Mouse (Mus musculus) spleen, postnatal 36 days (tissue): Measurements from ENCODE around the gene Gm8879.
"Not testable (repeated sequence)": the region's sequence is repeated elsewhere in the genome, so short reads cannot be mapped to it uniquely, and the experiment has no call there.

Experiments used
- DNase-seq, 2 experiments: peaks; one replicate each; pipeline ENCODE4 v3.0.0; 2022; ENCODE audit warnings: low spot score in 2 of 2, mixed read lengths in 1 of 2

Gene Gm8879

DNA sequence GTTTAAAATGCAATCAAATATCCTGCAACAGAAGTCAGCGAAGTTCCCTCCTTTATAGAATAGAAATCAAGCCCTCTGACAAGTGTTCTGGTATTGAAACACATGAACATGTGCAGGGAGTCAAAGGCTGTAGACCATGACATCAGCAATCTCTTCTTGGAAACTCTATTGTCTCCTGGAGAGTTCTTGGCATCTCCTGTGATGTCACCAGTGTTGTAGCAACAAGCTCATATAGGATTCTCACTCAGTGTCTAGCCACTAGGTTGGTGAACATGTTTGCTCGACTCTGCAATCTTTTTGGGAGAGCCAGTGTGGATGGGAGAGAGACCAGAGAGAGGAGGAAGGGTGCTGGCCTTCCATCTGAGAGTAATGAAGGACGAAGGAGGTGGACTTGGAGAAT, at the start of gene Gm8879:
Gene Gm8879, plus strand, starts transcription at position 301 of the 400 bp plus-strand sequence.
- DNase-seq = not testable (repeated sequence)

DNA sequence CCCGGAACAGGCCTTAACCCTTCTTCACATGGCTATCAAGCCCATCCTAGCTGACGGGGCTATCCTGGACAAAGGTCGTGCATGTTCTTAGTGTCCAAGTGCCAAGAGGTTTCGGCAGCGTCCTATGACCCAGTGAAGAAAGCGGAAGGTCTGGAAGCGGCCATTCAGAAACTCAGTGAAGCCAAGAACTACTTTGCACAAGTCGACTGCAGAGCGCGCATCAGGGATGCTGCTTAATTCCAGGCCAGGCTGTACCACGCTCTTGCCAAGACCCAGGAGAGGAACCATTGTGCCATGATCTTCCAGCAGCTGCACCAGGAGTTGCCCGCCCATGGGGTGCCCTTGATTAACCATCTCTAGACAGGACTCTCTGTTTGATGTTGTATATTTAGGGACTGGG, 10.6 kb downstream of the Gm8879 start:
- DNase-seq = peak in 1 of 2 experiments; percentile 1
